Mouse (Mus musculus) heart, embryonic 14.5 days (tissue): ENCODE data around the gene Dennd2c. TPM values are rescaled to one million over a fixed set of nuclear protein-coding genes. Genes with fewer than 3 reads are reported as not detected.
"Not testable (repeated sequence)": the region's sequence is repeated elsewhere in the genome, so short reads cannot be mapped to it uniquely, and the experiment has no call there.

Experiments
- ATAC-seq: fragments of 200-750 bp; cut with Nextera tagmentation; 2 replicates; pipeline ENCODE4 v1.8.0; 2017; ENCODE audit warnings: low read depth, moderate TSS enrichment; ENCODE audit not compliant: insufficient number of reproducible peaks, insufficient read depth, low FRiP score
- H3K27ac ChIP-seq, 2 experiments: fragments of 200-500 bp in 1 of 2; fragments of 300-500 bp in 1 of 2; sonication (generic) in 1 of 2; replicated peaks in 1 of 2; 2 replicates each; pipeline ENCODE4 v1.5.1; 2012 to 2014; ENCODE audit warnings: low read depth in 2 of 2, low read length in 2 of 2, control low read depth in 1 of 2, mild to moderate bottlenecking in 1 of 2, mixed read lengths in 1 of 2; ENCODE audit not compliant: control insufficient read depth in 1 of 2, insufficient read depth in 1 of 2
- H3K27me3 ChIP-seq: fragments of 300-500 bp; sonication (generic); 2 replicates; pipeline ENCODE4 v1.6.1; 2014; ENCODE audit warnings: mild to moderate bottlenecking, low read length, control low read depth; ENCODE audit not compliant: control insufficient read depth, insufficient read depth
- H3K36me3 ChIP-seq: fragments of 300-500 bp; sonication (generic); 2 replicates; pipeline ENCODE4 v1.6.1; 2014; ENCODE audit warnings: mild to moderate bottlenecking, control low read depth, low read length, mixed read lengths; ENCODE audit not compliant: control insufficient read depth, insufficient read depth
- H3K4me1 ChIP-seq, 2 experiments: fragments of 200-500 bp in 1 of 2; fragments of 300-500 bp in 1 of 2; sonication (generic) in 1 of 2; 2 replicates each; pipeline ENCODE4 v1.6.1; 2012 to 2014; ENCODE audit warnings: low read length in 2 of 2, control low read depth in 1 of 2, mixed read lengths in 1 of 2; ENCODE audit not compliant: control insufficient read depth in 2 of 2, insufficient read depth in 2 of 2
- H3K4me2 ChIP-seq: fragments of 300-500 bp; sonication (generic); 2 replicates; pipeline ENCODE4 v1.6.1; 2014; ENCODE audit warnings: mild to moderate bottlenecking, low read length
- H3K4me3 ChIP-seq, 2 experiments: fragments of 200-500 bp in 1 of 2; fragments of 300-500 bp in 1 of 2; sonication (generic) in 1 of 2; 2 replicates each; pipeline ENCODE4 v1.5.1; 2012 to 2014; ENCODE audit warnings: low read length in 2 of 2, mild to moderate bottlenecking in 2 of 2, control low read depth in 1 of 2, low read depth in 1 of 2, moderate library complexity in 1 of 2; ENCODE audit not compliant: control insufficient read depth in 1 of 2, insufficient read depth in 1 of 2
- H3K9ac ChIP-seq: fragments of 300-500 bp; sonication (generic); 2 replicates; pipeline ENCODE4 v1.6.1; 2014; ENCODE audit warnings: mild to moderate bottlenecking, low read length
- H3K9me3 ChIP-seq: fragments of 300-500 bp; sonication (generic); 2 replicates; pipeline ENCODE4 v1.6.1; 2016; ENCODE audit warnings: low read length, control low read depth; ENCODE audit not compliant: control insufficient read depth
- WGBS: fragments of 180-500 bp; shearing (Covaris S2); extraction: QIAGEN DNeasy Blood & Tissue Kit; methylation state at CpG from one replicate; pipeline ENCODE4 v1.1.7; 2014; 5-methylcytosine and 5-hydroxymethylcytosine counted together
- polyA plus RNA-seq: library from polyadenylated mRNA; unstranded; fragments of >200 nt; fragmentation: Nextera tagmentation; extraction: Ambion mirVana; gene quantifications from 2 replicates; pipeline ENCODE4 v1.2.1, GENCODE M21; 2014

The Dennd2c gene
- polyA plus RNA-seq, 1 experiment from 2014 or later: 3.4 TPM

GRCm38 (mm10) chr3:103171505-103172267 is 69.3 kb downstream of the Dennd2c start, which contains the start of gene Bcas2:
Bcas2 (plus strand) TSS chr3:103171655.
- Histone ChIP-seq H3K36me3 (peaks cover 40% of the 10 kb centered on the region), H3K4me3 (peak within 1 kb of the TSS; percentile 72 to 76), H3K9ac (peak within 1 kb of the TSS; percentile 91), H3K4me2 (peak within 1 kb of the TSS; percentile 79), H3K4me1 (peaks cover 4 to 8% of the 10 kb centered on the region in 2 experiments; a peak in 2 of 4 replicates), H3K27ac (peak within 1 kb of the TSS; percentile 25 to 54), H3K27me3 (no peaks in the 10 kb centered on the region), H3K9me3 (no peaks in the 10 kb centered on the region)
- peak; percentile 90 for ATAC-seq
- WGBS: under 1% methylated on average over 56 of the region's 56 CpGs

DNA sequence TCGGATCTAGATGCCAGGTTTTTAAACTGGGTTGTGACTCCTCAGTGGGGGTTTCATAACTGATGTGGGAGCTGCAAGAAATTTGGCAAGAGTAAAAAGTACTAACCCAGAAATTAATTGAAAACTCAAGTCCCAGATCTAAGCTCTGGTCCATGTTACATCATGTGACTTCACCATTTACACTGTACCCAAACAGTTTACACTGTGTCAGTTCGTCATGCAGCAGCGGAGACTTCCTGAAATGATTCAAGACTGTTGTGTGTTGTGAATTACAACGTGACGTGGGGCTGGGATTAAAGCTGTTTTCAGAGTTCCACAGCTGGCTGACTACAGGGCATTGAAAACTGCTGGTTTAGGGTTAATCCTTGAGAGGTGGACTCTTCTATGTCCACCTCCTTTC is 70.2 kb downstream of the Dennd2c start:
- WGBS: 61% methylated on average over 5 of the region's 5 CpGs
- Histone ChIP-seq H3K9ac (peak overlapping the region; percentile 91), H3K4me2 (peak overlapping the region; percentile 79), H3K4me3 (peak overlapping the region in 1 of 2 experiments; percentile 72; a peak in 2 of 4 replicates), H3K27ac (no peak overlapping the region), H3K9me3 (no peaks in the 10 kb centered on the region), H3K36me3 (peaks cover 48% of the 10 kb centered on the region), H3K4me1 (peaks cover 4 to 8% of the 10 kb centered on the region in 2 experiments; a peak in 2 of 4 replicates), H3K27me3 (no peaks in the 10 kb centered on the region)
- no peak for ATAC-seq

GRCm38 (mm10) chr3:103176740-103177139 is 74.3 kb downstream of the Dennd2c start:
- Histone ChIP-seq H3K27me3 (no peaks in the 10 kb centered on the region), H3K36me3 (peaks cover 58% of the 10 kb centered on the region), H3K4me3 (no peak overlapping the region), H3K27ac (no peak overlapping the region), H3K9ac (no peak overlapping the region), H3K9me3 (no peaks in the 10 kb centered on the region), H3K4me1 (peaks cover 0 to 8% of the 10 kb centered on the region in 2 experiments; a peak in 2 of 4 replicates), H3K4me2 (no peak overlapping the region)
- WGBS: 78% methylated on average over 4 of the region's 4 CpGs
- no peak for ATAC-seq

GRCm38 (mm10) chr3:103179527-103179926 is 77.1 kb downstream of the Dennd2c start:
- 93% methylated on average over 9 of the region's 9 CpGs for WGBS
- H3K9ac ChIP-seq: no peak overlapping the region
- H3K27me3 ChIP-seq: no peaks in the 10 kb centered on the region
- ATAC-seq: no peak
- no peak overlapping the region for H3K4me2 ChIP-seq
- H3K4me3 ChIP-seq: no peak overlapping the region
- H3K27ac ChIP-seq: no peak overlapping the region
- H3K9me3 ChIP-seq: no peaks in the 10 kb centered on the region
- H3K36me3 ChIP-seq: peaks cover 48% of the 10 kb centered on the region
- no peaks in the 10 kb centered on the region for H3K4me1 ChIP-seq

DNA sequence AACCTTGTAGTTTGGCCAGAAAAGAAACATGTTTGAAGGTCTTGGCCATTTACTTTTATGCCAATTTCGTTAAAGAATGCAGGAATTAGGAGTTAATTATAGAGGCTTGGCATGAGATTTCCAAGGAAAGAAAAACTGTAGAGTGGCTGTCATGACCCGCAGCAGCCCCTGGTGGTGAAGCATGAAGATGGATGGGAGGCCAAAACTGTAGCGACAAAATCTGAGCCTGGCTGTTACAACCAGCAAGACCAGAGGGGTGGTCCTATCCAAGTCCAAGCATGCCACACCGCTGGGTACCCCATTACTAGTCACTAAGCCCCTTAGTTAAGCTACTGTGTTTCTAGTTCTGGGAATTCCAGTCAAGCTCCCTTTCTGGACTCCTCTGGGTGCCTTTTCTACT is 78.8 kb downstream of the Dennd2c start:
- Histone ChIP-seq H3K9ac (no peak overlapping the region), H3K4me2 (no peak overlapping the region), H3K27ac (no peak overlapping the region), H3K4me1 (no peaks in the 10 kb centered on the region), H3K4me3 (no peak overlapping the region), H3K36me3 (peaks cover 33% of the 10 kb centered on the region), H3K9me3 (no peaks in the 10 kb centered on the region), H3K27me3 (no peaks in the 10 kb centered on the region)
- no peak for ATAC-seq
- WGBS: 49% methylated on average over 4 of the region's 4 CpGs

GRCm38 (mm10) chr3:103182821-103183220 is 80.4 kb downstream of the Dennd2c start:
- 66% methylated on average over 14 of the region's 14 CpGs for WGBS
- Histone ChIP-seq H3K27ac (no peak overlapping the region), H3K9me3 (no peaks in the 10 kb centered on the region), H3K27me3 (no peaks in the 10 kb centered on the region), H3K4me3 (no peak overlapping the region), H3K4me2 (no peak overlapping the region), H3K9ac (no peak overlapping the region), H3K36me3 (peaks cover 17% of the 10 kb centered on the region), H3K4me1 (no peaks in the 10 kb centered on the region)
- no peak for ATAC-seq

GRCm38 (mm10) chr3:103184467-103184866 is 82.1 kb downstream of the Dennd2c start:
- H3K9me3 ChIP-seq, H3K4me1 ChIP-seq, ATAC-seq, H3K9ac ChIP-seq, H3K36me3 ChIP-seq, H3K27me3 ChIP-seq, H3K4me2 ChIP-seq, H3K4me3 ChIP-seq, H3K27ac ChIP-seq: not testable (repeated sequence)

DNA sequence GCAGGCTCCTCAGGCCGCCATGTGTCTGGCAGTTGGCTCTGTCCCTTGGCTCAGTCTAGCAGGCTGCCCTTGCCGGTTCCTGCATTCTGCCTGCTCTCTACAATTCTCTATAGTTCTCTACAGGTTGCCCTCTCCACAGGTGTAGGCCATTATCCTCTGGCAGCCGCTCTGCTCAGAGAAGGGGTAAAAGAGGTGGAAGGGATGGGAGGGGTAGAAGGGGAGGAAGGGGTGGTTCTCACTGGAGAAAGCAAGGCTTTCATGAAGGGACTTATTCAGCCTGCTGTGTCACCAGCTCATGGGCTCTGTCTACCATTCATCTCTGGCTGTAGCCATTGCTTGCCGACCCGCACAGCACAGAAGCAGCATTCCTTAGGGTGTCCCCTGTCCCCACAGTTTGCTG is 86.0 kb downstream of the Dennd2c start:
- no peaks in the 10 kb centered on the region for H3K9me3 ChIP-seq
- no peak for ATAC-seq
- no peaks in the 10 kb centered on the region for H3K4me1 ChIP-seq
- H3K4me3 ChIP-seq: no peak overlapping the region
- H3K9ac ChIP-seq: no peak overlapping the region
- 55% methylated on average over 5 of the region's 5 CpGs for WGBS
- H3K36me3 ChIP-seq: no peaks in the 10 kb centered on the region
- H3K27me3 ChIP-seq: no peaks in the 10 kb centered on the region
- no peak overlapping the region for H3K4me2 ChIP-seq
- no peak overlapping the region for H3K27ac ChIP-seq
